Mouse (Mus musculus): ENCODE measurements around the gene Gm20869. TPM values are rescaled to one million over a fixed set of nuclear protein-coding genes. Genes with fewer than 3 reads are reported as not detected.
"Not testable (repeated sequence)": the region's sequence is repeated elsewhere in the genome, so short reads cannot be mapped to it uniquely, and the experiment has no call there.

Gene Gm20869
- not detected for total RNA-seq (2021)

GRCm38 (mm10) chrY:71469149-71469548 lies at the start of gene Gm20869:
Gene Gm20869, plus strand, starts transcription at chrY:71469449.
- intact Hi-C loops (cut with DNase I); DNase-seq: not testable (repeated sequence)

Other genes with a start within 250 kb of the Gm20869 start
- not detected for gene Gm20870, start 222.6 kb downstream of the Gm20869 start, total RNA-seq (2021)

All from heart, postnatal 10 days (tissue).